Mouse (Mus musculus) common myeloid progenitor, adult 5-6 weeks (primary cell): Measurements from ENCODE around the gene Glrx5. TPM values are rescaled to one million over a fixed set of nuclear protein-coding genes. Genes with fewer than 3 reads are reported as not detected.
A peak's percentile ranks its signal among the peaks of the same experiment; 100 is the strongest.

Source experiments
- ATAC-seq: replicated peaks from 2 replicates; pipeline ENCODE4 v1.8.0; 2016; ENCODE audit warnings: low read depth, mild to moderate bottlenecking, moderate TSS enrichment, inconsistent platforms; ENCODE audit not compliant: poor library complexity, severe bottlenecking
- total RNA-seq: library from RNA; stranded (forward); fragments of 200-1000, 187-1606 nt; gene quantifications from 2 replicates; pipeline ENCODE4 v1.2.3, GENCODE M21; 2017

Glrx5 gene
- total RNA-seq, 1 experiment from 2014 or later, result 42.8 TPM

DNA sequence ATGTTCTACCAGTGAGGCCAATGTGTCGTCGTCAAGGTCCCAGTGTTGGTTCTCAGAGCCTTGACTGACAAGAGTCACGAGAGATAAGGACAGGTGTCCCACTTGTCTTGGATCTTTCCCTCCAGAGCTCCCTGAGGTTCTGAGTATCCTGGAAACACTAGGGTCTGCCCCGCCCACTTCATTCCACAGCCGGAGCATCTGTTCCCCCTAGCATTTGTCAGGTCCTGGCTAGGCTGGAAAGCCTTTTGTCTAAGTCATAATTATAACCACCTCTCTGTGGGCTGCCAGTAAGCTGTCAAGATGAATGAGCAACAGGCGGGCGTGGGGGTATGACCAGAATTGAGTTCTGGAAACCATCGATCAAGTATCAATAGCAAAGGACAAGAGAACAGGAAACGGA is 29.3 kb upstream of the Glrx5 start:
- ATAC-seq, result no peak

DNA sequence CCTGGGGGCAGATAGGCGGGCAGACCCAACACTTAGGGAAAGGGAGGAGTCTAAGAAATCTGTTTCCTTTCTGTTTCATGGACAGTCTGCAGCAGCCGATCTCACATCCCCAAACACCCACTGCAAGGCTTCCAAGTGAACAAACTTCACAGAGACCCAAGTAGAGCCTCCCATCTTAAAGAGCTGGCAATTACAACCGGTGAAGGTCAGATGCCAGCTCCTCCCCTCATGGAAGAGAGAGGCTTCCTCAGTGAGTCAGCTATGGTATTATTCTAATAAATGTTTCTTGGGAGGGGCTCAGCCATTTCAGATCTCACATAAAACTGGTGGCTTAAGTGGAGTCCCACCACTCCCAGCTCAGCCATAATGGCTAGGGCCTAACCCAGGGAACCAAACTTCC is 28.8 kb upstream of the Glrx5 start:
- no peak for ATAC-seq

- ATAC-seq, result no peak
Observed at GRCm38 (mm10) chr12:105004956-105005714, 27.4 kb upstream of the Glrx5 start.

DNA sequence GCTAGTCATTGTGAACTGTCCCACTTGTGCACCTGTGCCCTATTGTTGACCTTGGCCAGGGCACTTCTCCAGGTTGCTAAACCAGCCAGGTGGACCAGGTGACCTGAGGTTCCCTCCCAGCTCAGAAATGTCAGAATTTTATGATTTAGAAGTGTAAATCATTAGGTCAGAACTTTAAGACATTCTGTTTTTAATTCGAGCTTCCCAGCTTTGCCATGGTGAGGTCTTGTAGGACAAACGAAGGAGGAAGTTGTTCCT is 26.8 kb upstream of the Glrx5 start:
- no peak for ATAC-seq

DNA sequence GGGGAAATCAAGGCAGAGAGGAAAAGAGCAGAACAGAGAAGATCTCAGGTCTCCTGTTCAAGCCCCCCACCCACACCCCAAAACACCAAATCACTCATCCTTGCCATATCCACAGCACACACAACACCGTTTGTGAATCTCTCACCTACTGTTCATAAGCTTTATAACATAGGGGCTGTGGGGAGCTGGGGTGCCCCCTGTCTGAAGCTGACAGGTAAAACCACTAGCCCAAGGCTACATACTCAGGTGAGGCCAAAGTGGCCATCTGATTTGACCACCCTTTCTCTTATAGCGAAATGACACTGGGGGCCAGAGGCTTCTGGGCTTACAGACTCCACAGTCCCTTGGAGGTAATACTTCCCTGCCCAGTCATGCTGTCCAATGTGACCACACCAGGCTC is 24.3 kb upstream of the Glrx5 start:
- ATAC-seq, result no peak

DNA sequence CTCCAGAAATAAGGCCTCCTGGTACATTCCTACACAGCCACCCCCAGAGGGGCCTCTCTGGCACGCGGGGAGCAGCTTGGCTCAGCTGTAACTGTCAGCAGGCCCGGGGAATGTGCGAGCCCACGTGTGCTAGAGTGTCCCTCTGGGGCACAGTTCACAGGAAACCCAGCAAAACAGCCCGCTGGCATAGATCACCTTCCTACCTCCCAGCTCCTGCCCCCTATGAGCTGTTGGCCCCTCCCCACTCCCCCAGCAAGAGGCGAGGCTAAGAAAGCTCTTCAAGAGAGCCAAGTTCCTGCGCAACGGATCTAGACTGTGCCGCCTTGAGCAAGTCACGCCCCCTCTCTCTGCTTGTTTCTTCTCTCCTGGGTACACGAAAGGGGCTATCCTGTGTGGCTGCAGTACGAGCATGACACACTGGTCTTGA is 23.7 kb upstream of the Glrx5 start:
- ATAC-seq, result peak; percentile 55

DNA sequence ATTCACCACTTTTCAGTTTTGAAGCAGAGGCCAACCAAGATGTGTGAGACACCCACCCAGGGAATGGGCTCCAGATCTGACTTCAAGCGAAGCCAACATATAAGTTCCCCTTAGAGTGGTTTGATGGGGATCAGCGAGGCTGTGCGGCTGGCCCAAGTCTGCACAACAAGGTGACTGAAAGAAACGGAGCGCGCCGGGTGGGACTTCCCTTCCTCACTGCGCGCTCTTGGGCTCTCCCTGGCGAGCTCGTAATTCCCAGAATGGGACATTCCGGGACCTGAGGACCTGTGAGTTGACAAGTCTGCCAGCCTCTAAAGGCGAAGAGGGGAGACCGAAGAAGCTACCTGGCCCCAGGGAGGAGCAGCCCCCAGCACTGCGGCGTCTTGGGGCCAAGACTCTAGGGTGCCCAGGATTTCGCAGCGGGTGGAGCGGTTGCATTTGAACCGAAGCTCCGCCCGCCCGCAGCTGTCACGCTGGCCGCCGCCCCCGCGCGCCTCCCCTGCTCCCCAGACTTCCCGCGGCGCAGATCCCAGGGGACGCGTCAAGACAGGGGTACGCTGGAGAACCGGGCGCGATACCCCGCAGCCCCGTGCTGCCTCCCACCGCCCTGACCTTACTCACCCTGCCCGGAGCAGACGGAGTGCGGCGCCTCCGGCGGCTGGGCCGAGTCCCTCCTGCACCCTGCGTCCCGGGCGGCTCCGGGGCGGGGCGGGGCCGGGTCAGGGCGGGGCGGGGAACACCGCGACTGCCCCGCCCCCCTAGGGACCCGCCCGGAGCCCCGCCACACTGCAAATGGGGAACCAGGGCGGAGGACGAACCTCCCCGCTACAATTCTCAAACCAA is 22.9 kb upstream of the Glrx5 start, which contains the start of gene Syne3:
Syne3 (minus strand) TSS at position 440 of the 843 bp plus-strand sequence.
- ATAC-seq, result peak; percentile 17

GRCm38 (mm10) chr12:105010213-105010790 is 22.2 kb upstream of the Glrx5 start:
- no peak for ATAC-seq

GRCm38 (mm10) chr12:105011589-105011988 is 20.9 kb upstream of the Glrx5 start:
- no peak for ATAC-seq

DNA sequence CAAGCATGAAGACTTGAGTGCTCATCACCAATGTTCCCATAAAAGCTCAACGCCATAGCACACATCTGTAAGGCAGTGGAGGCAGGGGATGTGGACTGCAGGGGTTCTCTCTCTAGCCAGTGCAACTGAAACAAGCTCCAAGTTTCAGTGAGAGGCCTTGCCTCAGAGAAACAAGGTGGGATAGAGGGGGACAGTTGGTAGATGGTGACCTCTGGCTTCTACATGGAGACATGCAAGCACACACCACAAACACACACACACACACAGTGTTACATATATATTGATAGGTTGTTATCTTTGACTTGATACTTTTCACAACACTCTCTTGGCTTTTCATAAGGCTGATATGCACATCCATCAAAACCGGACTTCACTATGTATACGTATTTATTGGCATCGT is 20.2 kb upstream of the Glrx5 start:
- no peak for ATAC-seq

GRCm38 (mm10) chr12:105013065-105013464 is 19.4 kb upstream of the Glrx5 start:
- peak; percentile 53 for ATAC-seq

- ATAC-seq, result no peak
Observed at GRCm38 (mm10) chr12:105016199-105016598, 16.3 kb upstream of the Glrx5 start.

DNA sequence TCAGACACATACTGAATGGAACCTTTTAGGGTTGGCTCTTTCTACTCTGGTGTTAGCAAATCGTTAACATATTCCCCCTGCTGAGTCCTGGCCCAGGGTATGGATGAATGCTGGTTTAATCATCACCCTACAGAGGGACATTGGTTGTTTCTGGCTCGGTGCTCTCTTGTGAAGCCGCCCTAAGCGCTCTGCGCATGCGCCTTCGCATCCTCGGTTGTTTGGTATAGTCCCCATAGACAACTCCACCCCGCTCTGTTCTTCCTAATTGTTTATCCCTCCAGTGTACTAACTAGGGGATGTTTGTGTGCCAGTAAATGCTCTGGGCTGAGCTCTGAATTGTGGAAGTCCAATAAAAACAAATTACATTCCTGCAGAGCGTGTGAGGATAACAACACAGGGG is 15.8 kb upstream of the Glrx5 start:
- ATAC-seq, result no peak

DNA sequence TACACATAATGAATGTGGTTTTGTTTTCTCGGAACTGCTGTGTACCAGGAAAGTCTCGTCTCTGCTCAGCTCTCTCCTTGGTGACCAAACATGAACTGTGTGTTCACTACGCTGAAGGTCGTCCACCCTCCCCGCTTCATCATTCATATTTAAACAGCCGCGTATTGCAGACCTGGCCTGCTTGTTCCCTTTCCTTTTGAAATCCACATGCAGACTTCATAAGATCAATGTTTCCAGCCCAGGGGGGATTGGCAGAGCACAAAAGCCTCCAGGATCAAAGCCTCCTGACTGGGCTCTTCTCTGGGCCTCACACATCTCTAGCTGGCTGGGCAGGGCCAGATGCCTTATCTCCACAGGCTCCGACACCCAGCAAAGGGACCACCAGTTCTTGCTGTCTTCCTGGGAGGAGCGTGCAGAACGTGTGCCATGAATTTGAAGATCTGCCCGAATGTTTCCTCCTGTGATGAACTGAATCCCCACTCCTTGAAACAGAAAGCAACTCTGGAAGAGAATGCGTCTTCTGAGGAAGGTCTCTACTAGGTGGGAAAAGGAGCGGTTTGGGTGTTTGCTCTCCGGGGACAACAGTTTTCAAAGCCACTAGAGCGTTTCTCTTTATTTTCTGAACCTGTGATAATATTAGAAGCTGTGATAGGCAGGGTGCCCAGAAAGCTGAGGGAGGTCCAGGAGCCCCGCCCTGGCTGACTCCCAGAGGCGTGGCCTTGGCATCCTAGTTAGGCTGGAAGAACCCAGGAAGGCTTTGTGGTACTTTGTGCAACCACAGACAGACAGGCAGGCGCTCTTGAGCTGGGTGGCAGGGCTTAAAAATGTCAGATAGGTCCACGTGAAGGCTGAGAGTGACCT is 12.9 kb upstream of the Glrx5 start:
- peak; percentile 86 for ATAC-seq

GRCm38 (mm10) chr12:105021441-105022069 is 10.9 kb upstream of the Glrx5 start:
- no peak for ATAC-seq

DNA sequence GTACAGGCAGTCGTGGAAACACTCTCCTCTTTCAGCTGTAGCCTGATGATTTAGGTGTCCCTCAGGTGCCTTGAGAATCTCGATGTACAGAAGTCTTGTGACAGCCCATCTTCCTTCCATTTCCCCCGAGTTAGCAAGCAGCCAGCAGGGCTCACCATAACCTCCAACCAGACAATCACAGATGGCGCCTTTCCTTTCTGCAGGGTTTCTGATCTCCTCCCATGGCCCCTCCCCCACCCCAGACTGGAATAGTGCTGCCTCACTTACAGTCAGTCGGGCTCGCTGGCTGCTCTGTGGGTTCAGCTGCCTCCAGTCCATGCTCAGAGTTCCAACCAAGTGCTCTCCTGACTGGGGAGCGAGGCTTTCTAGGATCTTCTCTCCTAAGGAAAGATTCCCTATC is 10.3 kb upstream of the Glrx5 start:
- ATAC-seq, result no peak

- ATAC-seq, result no peak
Observed at GRCm38 (mm10) chr12:105022776-105023175, 9.7 kb upstream of the Glrx5 start.

GRCm38 (mm10) chr12:105025271-105025946 is 7.1 kb upstream of the Glrx5 start:
- ATAC-seq, result peak; percentile 52

DNA sequence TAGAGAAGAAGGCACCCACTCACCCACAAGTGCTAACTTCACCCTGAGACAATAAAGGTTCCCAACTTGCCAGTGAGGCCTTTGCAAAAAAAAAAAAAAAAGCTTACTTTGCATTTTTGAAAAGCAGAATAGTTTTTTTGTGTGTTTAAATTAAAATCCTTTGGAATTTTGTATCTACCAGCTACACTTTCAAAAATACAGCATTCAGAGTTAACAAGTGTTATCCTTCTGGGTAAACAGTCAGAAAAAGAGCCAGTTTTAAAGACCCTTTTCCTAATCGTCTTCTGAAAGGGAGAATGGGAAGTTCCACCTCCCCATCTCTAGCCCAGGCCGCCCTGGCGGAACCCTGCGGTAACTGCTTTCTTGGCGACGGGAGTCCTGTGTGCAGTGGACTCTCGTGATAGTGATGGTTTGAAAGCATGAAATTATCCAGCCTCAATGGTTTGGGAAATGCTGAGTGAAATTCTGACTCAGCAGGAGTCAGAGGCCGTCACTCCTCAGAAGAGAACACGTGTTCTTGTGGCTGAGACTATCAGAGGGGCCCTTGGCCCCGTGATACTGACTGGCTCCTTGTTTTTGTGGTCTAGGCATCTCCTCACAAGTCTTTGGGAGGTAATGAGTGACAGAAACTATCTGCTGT is 6.4 kb upstream of the Glrx5 start:
- 0 out of 2 replicates have a peak, but pooled peaks have one; percentile 6 for ATAC-seq
